Mouse (Mus musculus) urinary bladder, postnatal 10 days (tissue): ENCODE results near the gene Aida.
A peak's percentile ranks its signal among the peaks of the same experiment; 100 is the strongest.
"Not testable (repeated sequence)": the region's sequence is repeated elsewhere in the genome, so short reads cannot be mapped to it uniquely, and the experiment has no call there.

Source experiments
- DNase-seq: peaks from one replicate; pipeline ENCODE4 v3.0.0; 2022; ENCODE audit warnings: low spot score

Aida gene

GRCm38 (mm10) chr1:183296465-183296864 lies at the start of gene Aida:
Aida (plus strand) TSS chr1:183296590.
- no peak for DNase-seq

DNA sequence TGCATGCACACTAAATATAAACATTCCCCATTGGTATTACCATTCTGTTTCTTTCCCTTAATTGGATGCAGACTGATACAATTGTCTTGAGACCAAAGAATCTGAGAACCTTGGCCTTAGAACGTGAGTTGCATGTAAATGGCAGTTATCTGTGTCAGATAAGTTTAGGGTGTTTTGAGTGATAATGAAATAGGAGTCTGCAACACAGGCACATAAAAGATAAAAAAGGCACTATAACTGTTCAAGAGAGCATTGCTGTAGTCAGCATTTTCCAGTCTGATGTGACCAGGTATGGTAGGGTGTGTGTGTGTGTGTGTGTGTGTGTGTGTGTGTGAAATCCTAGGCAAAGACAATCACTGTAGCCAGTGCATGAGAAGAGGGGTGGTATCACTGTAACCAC lies 48.2 kb upstream of the Aida start:
- DNase-seq = no peak

- DNase-seq = no peak
These were observed 45.8 kb upstream of the Aida start for GRCm38 (mm10) chr1:183250612-183251011.

- no peak for DNase-seq
These were observed 44.6 kb upstream of the Aida start for GRCm38 (mm10) chr1:183251818-183252217.

DNA sequence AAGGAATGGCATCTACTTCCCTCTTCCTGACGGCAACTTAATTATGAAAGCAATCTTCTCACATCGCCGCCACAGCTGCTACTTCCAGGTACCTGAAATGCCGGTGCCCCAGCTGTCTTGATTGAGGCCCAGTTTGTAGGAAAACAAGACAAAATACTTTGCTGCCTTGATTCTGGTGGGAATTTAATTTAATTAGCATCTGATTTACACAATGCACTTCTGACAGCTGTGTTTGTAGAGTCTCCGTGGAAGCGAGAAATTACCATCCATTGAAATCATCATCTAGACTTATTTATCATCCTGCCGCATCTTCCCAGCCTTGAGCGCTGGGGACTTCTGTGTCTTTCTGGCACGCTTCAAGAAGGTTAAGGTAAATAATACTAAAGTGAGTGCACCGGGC lies 43.8 kb upstream of the Aida start:
- no peak for DNase-seq

DNA sequence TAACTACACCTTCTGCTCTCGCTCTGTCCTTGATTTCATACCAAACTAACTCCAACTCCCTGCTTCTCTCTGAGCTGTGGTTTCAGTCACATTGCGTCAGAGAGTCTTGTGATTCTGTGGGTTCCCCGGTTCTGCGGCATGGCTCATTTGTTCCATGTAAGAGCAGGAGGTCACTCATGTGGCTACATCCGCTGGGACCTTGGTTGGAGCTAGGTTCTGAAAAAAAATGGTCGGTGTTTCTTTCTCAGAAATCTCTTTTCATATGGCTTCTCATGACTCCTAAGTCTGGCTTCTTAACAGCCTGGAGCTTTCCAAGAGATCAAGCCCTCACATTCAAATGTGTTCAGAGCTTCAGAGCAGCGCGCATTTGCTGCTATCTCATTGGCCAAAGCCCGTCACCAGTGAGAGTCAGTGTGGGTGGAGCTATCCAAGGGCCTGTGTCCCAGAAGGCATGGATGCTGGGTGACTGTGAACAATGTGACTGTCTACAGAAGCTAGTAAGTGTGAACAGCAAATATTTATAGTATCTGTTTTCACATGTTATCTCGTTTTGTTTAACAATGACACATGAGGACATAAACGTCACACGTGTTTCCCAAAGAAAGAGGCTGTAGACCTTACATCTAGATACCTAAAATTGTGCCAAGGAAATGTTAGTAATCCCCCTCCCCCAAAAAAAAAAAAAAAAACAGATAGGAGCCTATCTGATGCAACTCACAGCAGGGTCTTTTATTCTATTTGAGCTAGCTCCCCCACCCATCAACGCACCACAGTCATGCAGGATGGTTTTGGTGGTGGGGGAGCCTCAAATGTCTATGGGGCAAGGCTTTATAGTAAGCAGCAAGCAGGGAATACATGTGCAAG lies 32.0 kb upstream of the Aida start:
- no peak for DNase-seq

GRCm38 (mm10) chr1:183265921-183266467 lies 30.4 kb upstream of the Aida start:
- DNase-seq = no peak

DNA sequence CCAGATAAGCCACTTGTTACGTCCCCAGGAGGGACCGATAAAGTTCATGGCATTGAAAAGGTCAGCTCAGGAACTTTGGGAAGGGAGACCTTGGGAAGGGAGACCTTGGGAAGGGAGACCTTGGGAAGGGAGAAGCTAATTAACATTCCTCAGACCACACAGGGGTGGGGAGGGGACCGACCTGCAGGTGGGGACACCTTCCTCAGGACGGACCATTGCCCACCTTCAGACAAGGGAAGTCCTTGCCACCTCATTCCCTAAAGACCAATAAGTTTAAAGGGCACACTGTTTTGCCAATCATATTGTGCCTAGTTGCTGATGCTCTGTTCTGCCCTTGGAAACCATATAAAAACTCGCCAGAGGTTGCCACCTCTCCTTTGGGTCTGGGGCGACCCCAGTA lies 28.7 kb upstream of the Aida start:
- DNase-seq = no peak

DNA sequence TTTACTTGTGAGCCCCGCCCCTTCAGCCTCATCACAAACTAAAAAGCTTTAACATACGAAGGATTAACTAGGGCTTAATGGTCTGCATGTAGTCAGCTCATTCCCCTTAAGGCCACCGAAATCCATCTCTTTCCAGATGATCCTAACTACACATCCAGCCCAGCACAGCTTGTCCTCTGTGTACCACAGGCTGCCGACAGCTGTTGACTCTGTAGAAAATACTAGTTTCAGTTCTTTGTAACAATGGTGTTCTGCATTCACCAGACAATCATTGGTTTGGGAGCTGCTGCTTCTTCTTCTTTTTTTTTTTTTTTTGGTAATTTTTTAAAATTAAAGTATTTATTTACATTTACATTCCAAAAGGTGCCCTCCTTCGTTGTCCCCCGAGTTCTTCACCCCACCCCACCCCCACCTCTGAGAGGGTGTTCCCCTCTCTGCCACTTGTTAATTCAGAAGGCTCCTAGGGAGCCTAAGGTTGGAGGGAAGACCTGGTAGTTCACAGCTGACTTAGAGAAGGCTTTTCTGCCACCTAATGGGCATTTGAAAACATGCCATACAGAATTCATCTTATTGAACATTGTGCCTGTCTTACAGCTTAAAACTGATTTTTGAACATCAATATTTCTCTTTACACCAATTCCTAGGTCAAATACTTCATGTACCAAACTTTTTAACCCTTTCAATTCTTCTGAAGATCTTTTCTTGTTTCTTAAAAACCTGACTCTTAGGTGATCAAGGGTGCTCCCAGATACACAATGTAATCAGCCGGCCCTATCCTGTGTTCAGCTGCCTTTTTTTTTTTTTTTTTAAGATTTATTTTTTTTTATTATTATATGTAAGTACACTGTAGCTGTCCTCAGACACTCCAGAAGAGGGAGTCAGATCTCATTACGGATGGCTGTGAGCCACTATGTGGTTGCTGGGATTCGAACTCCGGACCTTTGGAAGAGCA lies 23.2 kb upstream of the Aida start:
- no peak for DNase-seq

DNA sequence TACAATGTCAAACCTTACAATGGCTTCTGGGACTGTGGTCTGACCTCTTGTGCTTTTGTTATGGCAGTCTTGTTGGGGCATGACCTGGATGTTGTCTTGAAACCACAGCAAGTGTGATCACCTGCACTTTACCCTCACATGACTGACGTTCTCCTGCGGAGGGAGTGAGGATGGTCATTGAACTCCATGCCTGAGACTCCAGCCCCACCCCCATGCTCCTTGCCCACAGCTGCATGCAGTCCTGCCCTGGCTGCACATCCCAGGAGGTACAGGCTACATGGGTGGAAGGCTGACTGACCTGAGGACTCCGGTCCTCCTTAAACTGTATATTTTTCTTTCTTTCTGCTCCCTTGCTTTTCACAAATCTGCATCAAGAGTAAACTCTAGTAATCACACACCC lies 22.0 kb upstream of the Aida start:
- no peak for DNase-seq

- DNase-seq = no peak
These were observed 20.6 kb upstream of the Aida start for GRCm38 (mm10) chr1:183275763-183276162.

GRCm38 (mm10) chr1:183288351-183288750 lies 8.0 kb upstream of the Aida start:
- no peak for DNase-seq

DNA sequence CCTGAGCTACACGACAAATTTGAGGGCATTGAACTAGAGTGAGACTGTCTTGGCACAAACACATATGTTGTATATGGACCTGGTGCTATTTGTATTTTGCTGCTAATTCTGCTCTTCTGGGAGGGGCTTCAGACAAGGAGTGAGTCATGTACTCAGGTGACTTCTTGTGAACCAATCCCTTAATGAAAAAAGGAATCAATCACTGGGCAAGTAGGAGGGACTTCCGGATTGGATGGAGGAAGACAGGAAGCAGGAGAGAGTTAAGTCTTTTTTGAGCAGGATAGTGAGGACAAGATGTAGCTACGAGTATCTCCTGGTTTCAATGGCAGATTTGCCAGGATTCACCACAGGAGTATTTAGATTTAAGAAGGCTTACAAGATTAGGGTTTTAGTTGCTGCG lies 6.8 kb upstream of the Aida start:
- no peak for DNase-seq

DNA sequence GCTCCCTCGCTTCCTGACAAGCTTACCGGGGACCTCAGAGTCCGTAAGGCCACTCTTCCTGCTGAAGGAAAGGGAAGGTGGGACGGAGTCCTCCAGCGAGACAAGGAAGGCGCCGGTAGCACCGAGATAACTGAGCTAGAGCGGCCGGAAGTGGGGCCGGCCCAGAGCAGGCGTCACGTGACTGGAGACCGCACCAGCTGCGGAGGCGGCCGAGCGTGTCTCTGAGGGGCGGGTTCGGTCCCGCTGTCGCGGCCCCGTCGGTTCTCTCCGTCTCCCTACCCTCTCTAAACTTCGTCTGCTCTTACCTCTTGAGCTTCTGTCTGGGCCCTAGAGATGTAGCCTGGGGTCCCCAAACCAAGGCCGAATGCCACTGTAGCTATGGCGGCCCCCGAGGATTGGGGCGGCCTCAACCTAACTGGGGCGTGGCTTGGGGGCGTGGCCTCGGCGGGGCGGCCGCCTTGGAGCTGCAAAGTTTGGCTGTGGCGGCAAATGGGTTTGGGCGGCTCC lies 540 bp downstream of the Aida start, which contains the start of gene Brox:
Gene Brox (minus strand): TSS at position 393 of the 507 bp plus-strand sequence.
- peak; percentile 69 for DNase-seq

- DNase-seq = no peak
These were observed 1.1 kb downstream of the Aida start for GRCm38 (mm10) chr1:183297473-183297885.

DNA sequence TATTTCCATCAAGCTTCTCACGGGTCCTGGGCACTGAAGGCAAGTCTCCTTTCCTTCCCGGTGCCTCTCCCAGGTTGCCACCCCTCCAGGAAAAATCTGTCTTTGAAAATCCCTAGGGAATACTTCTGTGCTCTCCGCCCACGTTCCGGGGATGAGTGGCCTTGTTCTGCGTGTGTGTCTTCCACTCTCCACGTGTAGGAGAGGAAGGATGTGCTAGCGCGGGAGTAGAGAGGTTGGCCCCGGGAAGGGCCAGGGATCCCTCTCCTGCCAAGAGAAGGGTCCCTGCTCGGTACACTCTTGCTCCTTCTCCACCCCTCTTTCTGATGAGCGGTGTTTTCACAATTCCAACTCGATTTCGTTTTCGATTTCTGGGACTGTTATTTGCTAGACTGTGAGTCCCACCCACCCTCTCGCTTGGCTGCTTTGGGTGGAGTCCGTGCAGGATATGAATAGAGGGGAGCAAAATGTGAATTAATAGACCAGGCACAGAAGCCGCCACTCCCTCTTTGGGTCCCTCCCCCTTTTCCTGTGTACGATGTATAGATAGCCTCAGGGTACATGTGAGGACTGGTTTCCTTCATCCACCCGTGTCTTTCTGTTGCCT lies 1.6 kb downstream of the Aida start:
- no peak for DNase-seq

DNA sequence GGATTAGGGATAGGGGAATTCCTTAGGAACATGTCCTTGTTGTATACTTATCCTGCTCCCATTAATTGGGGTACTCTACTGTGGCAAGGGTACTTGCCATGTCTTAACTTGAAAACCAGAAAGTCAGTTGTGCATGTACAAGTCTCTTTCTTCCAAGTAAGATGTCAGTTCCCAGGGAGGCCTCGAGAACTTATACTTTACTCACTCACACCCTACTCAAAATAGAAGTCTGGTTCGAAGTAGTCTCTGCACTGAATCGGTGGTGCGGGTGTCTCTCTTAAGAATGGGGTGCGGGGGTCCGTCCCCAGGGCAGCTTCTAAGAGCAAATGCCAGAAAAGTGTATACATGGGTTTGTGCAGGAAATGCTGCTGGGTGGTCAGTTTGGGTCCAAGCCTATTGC lies 2.8 kb downstream of the Aida start:
- DNase-seq = peak; percentile 100

DNA sequence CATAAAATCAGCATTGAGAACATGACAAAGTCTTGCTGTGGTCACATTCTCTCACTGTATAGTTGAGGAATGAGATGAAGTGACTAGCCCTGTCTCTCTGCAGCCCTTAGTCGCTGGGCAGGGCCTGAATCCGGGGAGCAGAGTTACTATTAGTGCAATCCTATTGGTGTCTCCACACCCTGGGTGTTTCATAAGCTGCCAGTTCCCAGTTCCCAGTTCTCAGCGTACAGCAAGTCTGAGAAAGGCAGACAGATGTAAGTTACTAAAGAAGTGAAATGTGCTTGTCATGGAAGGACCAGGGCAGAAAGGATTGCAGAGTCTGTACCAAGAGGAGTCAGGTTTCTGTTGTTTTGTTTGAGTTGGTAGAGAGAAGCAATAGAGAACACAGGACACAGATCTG lies 11.2 kb downstream of the Aida start:
- DNase-seq = no peak

- DNase-seq = no peak
These were observed 12.1 kb downstream of the Aida start for GRCm38 (mm10) chr1:183308476-183308875.

DNA sequence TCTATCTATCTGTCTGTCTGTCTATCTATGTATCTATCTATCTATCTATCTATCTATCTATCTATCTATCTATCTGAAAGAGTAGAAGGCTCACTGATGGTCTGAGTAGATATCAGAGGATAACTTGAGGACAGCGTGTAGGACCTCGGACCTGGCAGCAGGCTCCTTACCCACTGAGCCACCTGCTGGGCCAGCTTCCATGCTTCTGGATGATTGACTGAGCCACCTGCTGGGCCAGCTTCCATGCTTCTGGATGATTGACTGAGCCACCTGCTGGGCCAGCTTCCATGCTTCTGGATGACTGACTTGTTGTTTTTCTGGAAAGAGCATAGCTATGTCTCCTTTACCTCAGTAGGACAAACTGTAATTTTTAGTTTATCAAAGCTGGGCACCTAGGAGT lies 13.2 kb downstream of the Aida start:
- DNase-seq = not testable (repeated sequence)

GRCm38 (mm10) chr1:183312076-183312475 lies 15.7 kb downstream of the Aida start:
- no peak for DNase-seq

DNA sequence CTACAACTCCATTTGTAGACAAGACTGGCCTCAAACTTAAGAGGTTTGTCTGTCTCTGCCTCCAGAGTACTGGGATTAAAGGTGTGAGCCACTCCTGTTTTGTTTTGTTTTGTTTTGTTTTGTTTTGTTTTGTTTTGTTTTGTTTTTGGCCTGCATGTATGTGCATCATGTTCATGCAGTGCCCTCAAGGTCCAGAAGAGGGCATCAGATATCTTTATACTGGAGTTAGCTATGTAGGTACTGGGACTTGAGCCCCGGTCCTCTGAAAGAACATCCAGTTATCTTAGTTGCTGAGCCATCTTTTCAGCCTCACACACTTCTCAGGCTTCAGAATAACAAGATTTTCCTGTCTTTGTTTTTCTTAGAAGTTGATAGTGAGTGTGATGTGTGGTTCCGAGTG lies 19.4 kb downstream of the Aida start:
- DNase-seq = no peak
